Mouse (Mus musculus) heart, postnatal 25 days (tissue): ENCODE results near the gene Gbx1. TPM values are rescaled to one million over a fixed set of nuclear protein-coding genes. Genes with fewer than 3 reads are reported as not detected.
"Not testable (repeated sequence)": the region's sequence is repeated elsewhere in the genome, so short reads cannot be mapped to it uniquely, and the experiment has no call there.

Experiments
- DNase-seq: peaks from one replicate; pipeline ENCODE4 v3.0.0; 2022; ENCODE audit warnings: low spot score
- intact Hi-C: fragments of 180-260 bp; cut with DNase I; formaldehyde crosslinking; loops from one replicate; pipeline ENCODE4 v1.15.1; 2025
- total RNA-seq, 2 experiments: library from RNA; stranded (reverse); gene quantifications; 2 replicates each; pipeline ENCODE4 v1.2.3; 2021

The Gbx1 gene
- not detected for total RNA-seq

DNA sequence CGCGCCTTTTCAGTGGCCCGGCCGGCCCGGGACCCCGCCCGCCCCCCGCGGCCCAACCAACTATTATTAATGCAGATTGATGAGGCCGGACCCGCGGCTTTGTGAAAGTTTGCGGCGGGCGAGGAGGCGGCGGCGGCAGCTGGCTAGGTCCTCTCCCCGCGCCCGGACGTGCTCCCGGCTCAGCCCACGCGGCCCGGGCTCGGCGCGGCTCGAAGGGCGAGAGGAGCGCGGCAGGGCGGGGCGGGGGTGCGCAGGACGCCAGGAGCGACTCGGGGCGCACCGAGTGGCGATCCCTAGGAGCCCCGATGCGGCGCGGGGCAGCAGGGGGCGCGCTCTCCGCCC lies at the start of gene Gbx1:
Gene Gbx1 (minus strand): TSS at position 314 of the 342 bp plus-strand sequence.
- no peak for DNase-seq
- intact Hi-C loops: no loop called here

DNA sequence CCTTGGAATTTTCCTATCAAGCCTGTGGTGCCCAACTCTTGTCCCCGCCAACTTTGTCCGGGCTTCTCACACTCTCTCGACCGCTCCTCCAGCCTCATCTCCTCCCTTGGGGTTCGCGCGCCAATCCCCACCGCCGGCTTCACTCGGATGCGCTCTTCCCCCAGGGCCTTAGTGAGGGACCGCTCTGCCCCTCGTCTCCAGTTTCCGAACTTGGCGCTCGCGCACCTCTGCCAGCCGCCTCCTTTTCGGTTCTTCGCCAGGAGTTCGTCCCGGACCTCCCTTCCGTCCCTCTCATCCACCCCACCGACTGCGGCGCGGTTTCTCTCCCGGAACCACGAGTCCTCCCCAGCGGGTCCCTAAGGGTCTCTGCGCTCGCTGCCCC lies 49.8 kb upstream of the Gbx1 start:
- intact Hi-C loops: loop anchor here (5.0 kb wide), 2 partner anchors 44 to 124 kb away; partner anchors contain the start of gene Agap3

DNA sequence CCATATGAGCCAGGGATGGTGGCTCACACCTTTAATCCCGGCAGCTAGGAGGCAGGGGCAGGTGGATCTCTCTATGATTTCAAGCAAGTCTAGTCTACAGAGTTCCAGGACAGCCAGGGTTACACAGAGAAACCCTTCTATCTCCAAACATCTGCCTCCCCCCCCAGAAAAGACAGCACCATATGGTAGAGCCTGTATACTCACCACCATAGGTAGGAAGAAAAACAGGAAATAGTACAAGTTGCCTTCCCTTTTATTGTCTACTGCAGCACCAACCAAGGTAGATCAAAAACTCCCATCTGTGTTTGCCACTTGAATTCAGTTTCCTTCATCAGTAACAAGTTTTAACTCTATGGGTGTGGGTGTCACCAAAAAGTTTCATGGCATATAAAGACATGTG lies 48.9 kb upstream of the Gbx1 start:
- DNase-seq: no peak
- intact Hi-C loops: loop anchor here (5.0 kb wide), 2 partner anchors 44 to 124 kb away; partner anchors contain the start of gene Agap3

More for the DNA sequence above, 49.8 kb upstream of the Gbx1 start:
- no peak for DNase-seq

DNA sequence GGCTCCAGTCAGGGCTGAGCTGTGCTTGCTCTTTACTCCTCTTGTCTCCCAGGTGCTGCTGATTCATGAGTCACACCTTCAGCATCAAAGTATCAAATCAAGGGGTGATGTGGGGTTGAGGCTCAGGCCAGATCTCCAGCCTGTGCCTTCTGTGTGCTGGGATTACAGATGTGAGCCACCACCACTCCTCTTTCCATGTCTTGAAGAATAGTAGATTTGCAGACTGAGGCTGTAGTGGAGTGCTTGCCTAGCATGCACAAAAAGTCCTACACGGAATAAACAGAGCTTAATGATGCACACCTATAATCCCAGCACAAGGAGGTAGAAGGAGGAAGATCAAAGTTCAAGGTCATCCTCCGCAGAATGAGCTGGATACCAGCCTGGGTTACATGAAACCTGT lies 29.7 kb upstream of the Gbx1 start, which contains the start of gene 4931409K22Rik:
Gene 4931409K22Rik (minus strand): TSS at position 101 of the 400 bp plus-strand sequence.
- intact Hi-C loops: no loop called here
- DNase-seq: no peak

DNA sequence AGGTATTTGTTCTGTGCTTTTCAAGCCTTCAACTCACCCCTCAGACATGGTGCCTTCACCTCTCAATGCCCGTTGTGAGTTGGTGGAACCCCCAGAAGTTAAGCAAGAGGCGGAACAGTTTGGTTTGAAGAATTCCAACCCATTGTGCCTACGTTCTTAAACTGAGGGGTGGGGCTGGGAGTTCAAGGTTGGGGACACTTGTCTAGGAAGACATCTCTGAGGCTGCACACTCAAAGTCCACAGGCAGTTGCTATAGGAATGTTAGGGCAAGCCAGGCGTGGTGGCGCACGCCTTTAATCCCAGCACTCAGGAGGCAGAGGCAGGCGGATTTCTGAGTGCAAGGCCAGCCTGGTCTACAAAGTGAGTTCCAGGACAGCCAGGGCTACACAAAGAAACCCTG lies 28.3 kb upstream of the Gbx1 start:
- DNase-seq, intact Hi-C loops: not testable (repeated sequence)

DNA sequence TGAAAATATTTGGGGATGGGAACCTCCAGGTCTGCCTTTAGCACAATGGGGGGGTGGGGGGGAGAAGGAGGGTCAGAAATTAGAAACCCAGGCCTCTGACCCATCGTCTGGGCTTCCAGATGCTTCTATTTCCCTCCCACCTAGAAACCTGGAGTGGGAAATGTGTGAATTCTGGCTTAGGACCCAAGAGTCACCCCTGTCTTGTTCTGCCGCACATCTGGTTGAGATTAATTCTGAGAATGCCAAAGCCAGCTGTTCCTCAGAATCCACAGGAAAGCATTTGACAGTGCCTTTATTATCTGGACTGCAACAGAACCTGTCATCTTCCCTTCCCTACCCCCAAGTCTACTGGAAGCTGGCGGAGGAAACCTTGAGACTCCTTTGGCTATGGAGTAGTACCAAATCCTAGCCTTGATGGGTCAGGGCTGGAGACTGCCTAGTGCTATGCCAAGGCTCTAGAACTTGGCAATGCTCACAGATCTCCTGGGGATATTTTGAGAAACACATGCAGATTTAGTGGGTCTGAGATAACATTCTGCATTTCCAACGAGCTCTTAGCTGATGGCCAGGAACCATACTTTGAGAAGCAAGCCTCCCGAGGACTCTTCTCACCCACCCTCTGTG lies 26.7 kb upstream of the Gbx1 start:
- DNase-seq: no peak
- intact Hi-C loops: no loop called here

DNA sequence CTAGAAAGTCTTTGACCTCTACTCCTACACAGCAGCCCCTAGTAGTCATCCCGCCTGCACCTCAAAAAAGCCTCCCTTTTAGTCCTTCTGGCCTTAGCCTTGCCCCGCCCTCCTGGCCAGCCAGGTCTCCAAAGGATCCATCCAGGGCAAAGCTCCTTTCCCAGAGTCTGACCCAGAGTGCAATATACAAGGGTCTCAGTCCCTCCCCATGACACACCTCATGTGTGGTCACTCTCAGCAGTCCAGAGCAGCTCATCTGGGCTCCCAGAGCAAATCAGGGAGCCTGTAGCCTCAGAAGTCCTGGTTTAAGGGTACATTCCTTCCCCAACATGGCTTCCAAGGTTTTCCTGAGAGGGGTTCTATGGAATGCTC lies 24.3 kb upstream of the Gbx1 start:
- intact Hi-C loops: no loop called here
- DNase-seq: no peak

DNA sequence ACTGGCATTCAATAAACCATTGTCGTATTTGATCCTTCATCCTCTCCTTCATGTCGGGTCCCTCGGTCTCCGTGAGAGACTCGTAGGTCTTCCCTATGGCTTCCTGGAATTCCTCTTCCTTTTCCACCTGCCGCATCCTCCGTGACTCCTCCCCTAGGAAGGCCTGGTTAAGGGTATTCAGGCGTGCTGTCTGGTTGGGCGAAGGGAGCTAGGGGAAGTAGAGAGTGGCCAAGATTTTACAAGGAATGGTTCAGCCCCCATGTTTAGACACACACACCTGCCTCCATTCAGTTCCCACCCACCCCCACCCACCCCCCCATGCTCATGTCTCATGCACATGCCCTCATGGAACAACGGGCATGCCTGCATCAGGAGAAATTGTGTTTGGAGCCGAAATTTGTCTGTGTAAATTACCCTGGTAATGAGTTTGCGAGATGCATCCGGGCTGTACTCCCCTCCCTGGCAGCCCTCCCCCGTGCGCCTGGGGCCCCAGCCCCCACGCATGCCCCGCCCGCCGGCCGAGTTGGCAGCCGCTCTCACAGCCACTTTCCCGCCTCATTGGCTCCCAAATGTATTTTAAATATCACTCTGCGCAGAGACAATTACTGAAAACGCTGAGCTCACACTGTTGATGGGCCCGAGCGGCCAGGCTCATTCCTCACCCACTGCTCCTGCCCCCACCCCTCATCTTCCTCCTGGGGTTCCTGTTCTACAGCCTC lies 23.8 kb upstream of the Gbx1 start:
- no peak for DNase-seq
- intact Hi-C loops: no loop called here

DNA sequence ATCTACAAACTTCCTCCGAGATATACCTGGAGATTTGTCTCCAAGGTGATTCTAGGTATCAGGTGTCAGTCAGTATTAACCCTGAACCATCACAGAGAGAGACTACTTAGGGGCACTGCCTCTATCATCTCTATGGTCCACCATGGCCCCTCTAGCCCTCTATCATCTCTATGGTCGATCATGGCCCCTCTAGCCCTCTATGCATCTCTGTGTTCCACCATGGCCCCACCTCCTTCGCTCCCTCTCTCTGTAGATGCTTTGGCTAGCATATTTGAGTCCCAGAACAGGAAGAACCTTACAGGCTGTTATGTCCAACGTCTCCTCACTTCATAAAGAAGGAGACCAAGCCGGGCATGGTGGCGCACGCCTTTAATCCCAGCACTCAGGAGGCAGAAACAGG lies 15.6 kb upstream of the Gbx1 start:
- no peak for DNase-seq
- intact Hi-C loops: no loop called here

DNA sequence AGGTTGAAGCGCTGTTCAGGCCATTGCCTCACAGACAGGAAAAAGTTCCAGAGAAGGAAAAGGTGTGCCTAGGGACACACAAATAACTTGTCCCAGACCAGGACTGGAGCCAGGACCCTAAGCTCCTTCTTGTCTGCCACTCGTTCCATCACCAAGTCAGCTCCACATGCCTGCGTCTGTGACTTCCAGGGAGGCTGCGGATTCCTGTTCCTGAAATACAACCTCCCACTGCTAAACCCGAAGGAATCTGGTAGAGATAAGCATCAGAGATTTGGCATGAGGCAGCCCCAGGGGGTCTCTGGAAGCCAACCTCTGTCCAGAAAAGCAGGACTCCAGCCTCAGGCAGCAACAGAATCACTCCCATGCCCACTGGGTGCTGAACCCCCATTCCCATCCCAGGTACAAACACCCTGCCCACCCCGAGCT lies 14.2 kb upstream of the Gbx1 start:
- DNase-seq: no peak
- intact Hi-C loops: no loop called here

DNA sequence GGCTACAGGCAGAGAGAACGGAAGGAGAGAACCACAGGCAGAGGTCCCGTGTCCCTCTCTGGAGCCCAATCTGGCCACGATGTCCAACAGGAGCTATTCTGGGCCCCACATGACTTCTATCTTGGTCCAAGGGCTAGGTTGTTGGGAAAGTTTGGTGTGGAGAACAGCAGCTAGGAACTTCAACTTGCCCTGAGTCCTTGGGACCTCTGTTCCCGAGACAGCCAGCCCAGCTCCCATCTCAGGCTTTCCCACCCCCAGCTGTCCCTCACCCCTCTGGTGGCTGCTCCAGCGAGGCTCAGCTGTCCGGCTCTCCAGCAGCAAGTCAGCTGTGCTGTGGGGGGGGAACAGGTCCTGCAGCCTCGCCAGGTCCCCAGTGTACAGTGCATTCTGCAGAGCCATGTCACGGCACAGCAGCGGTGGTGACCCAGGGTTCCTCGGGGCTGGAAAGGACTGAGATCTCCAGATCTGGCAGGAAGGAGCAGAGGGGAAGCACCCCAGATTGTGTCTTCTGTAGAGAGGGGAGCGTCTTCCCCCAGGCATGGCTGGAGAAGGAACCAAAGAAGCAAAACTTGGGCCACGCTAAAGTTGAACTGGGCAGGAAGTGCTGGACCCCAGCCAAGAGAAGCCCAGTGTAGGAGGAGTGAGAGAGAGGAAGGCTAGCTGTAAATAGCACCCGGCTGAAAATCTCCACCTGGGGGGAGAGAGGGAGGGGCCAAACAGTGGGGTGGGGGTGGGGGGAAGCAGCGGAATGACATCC lies 13.6 kb upstream of the Gbx1 start, which contains the start of gene Asb10:
Gene Asb10 (minus strand): TSS at position 592 of the 757 bp plus-strand sequence.
- peak; percentile 55 for DNase-seq
- intact Hi-C loops: no loop called here

DNA sequence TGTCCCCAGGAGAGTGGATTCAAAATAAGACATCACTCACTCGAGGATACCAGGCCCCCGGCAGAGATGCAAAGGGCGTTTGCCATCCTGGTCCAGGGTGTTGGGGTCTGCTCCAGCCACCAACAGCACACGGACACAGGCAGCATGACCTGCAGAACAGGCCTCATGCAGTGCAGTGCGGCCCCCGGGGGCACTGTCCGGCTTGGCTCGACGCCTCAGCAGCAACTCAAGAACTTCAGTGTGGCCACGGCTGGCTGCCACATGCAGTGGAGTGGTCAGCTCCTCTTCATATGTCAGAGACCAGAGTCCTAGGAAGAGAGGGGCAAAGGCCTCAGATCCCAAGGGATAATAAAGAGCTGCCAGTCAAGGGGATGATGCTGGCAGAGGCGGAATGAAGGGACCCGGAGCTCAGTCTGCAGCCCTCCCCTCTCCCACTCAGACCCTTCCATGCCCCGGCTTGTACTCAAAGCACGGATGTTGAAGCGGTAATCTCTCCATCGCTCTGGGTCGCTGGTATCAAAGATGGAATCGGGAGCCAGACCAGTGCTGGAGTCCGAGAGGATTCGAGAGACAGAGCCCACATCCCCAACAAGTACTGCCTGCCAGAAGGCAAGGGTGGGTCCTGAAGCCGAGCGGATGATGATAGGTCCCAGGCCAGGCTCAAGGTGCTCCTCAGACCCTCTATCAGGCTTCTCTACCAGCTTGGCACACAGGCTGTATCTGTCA lies 12.7 kb upstream of the Gbx1 start:
- DNase-seq: no peak
- intact Hi-C loops: no loop called here

DNA sequence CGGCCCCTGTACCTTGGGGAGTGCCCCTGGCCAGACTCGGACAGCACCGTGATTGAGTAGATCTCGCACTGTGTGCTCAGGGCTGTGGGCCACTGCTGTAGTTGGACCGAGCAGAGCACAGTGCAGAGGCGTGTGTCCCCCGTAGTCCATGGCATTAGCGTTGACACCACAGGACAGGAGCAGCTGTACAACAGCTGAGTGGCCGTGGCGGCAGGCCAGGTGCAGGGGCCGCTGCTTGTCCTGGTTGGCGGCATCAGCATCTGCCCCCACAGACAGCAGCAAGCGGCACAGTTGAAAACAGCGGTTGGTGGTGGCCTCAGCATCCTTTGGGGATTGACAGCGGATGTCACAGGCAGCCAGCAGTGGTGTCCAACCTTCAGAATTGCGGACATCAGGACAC lies 10.6 kb upstream of the Gbx1 start:
- DNase-seq: no peak
- intact Hi-C loops: no loop called here

DNA sequence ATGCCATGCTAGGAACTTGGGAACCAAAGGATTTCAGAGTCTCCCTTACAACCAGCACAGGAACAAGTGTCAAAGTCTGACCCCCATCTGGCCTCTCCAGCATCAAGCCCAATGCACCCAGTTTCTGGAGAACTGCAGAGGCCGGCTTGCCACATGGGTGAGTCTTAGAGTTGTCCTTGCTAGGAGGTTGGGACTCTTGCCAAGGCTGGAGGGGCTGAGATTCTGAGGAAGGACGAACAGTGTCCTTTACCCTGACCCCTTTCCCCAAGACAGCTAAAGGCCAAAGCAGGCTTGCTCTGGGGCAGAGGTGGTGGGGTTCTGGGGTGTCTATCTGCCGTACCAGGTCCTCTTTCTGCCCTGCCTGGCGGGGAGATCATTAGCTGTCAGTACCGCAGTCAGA lies 9.5 kb upstream of the Gbx1 start:
- intact Hi-C loops: no loop called here
- no peak for DNase-seq

DNA sequence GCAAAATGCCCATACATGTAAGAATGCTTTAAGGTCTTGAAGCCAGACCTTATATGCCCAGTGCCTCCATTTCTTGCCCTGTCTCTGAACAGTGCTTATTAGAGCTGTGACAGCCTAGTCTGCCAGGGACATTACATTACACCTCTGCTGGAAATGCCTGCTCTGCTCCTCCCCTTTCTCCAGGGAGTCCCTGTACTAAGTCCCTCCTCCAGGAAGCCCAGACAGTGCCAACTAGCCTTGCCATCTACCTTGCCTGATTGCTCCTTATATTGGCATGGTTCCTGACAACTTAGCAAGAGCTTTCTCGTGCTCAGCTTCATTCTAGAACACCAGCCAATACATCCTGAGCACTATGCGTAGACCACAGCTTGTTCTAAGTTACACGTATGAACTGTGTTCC lies 8.7 kb upstream of the Gbx1 start:
- DNase-seq: no peak
- intact Hi-C loops: no loop called here

DNA sequence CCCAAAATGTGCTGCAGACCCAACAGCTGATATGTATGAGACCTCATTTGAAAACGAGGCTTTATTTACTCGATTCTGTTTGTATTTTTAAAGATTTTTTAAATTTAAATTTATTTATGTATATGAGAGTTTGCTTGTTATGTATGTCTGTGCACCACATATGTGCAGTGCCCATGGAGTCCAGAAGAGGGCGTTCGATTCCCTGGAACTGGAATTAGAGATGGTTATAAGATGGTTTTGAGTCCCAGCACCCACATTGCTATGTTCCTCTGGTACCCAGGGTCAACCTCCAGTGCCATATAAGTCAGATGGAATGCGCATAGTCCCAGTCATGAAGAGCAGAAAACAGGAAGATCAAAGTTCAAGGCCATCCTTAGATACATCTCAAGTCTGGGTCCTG lies 7.3 kb upstream of the Gbx1 start:
- intact Hi-C loops: loop anchor here (5.0 kb wide), 3 partner anchors 43 to 118 kb away; partner anchors contain the start of gene Abcf2
- no peak for DNase-seq

DNA sequence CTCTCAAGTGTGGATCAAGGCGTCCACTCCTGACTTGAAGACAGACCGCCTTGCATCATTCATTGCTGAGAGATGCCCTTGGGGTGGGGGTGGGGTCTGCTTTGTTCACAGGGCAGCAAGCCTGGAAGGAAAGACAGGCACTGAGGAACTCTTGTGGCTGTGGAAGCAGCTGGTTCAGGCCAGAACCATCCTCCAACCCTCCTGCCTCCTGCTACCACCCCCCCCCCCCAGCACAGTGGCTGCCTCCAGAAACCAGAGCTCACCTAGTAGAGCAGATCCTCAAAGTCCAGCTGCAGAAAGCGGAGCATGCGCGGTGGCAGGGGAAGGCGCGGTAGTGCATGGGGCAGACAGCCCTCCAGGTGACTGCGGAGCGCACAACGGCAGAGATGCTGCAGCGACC lies 6.4 kb upstream of the Gbx1 start:
- no peak for DNase-seq
- intact Hi-C loops: loop anchor here (5.0 kb wide), 3 partner anchors 44 to 119 kb away; partner anchors contain the start of gene Abcf2

DNA sequence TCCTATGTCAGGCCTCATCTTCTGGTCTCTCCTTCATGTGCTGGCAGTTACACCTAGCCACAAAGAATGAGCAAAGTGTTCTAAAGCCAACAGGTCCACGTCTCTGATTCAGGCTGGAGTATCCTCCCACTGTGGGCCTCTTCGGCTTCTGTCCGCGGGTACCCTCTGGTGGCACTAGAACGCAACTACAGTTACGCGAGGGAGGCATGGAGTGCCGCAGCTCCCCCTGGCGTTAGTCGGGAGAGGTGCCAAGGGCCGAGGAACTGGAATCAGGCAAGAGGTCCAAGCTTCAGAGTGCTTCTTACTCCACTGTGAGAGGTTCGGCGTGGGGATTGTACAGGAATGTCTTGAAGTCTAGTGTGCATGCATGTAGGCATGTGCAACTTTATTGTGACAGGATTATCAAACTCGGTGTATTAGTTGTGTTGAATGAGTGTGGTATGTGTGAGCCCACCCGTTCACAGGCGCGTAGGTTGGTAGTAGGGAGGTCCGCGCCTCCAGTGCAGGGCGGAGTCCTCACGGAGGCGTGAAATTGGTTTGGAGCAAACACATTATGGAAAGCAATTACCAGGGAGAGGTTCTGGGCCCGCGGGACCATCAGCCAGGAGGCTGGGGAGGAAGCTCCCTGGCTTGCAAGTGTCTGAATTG lies 3.2 kb upstream of the Gbx1 start:
- DNase-seq: peak; percentile 79
- intact Hi-C loops: loop anchor here (1.0 to 5.0 kb wide), 4 partner anchors 20 to 122 kb away; partner anchors contain the start of gene Abcf2

DNA sequence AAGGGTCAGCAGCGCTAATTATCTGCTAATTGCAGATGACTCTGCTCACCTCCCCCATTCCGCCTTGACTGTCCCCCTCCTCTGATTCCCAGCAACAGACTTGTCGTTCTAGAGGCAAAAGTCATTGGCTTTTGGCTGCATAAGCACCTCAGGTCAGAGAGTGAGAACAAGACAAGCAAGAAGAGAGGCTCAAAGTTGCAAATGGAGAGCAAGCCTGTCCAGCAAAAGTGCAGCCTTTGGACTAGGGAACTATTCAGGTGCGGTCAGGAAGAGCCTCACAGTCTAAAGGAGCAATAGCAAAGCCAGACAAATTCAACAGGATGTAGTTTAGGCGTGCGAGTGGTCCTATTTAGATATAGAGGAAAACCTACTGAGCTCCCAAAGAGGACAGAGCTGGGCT lies 778 bp upstream of the Gbx1 start:
- intact Hi-C loops: no loop called here
- DNase-seq: no peak
